Mouse (Mus musculus): ENCODE results near the gene Rassf3.
A peak's percentile ranks its signal among the peaks of the same experiment; 100 is the strongest.

The Rassf3 gene

GRCm38 (mm10) chr10:121395542-121396176, 80.5 kb downstream of the Rassf3 start:
- DNase-seq = no peak

- no peak for DNase-seq
These were observed 81.3 kb downstream of the Rassf3 start for GRCm38 (mm10) chr10:121394789-121395325.

- DNase-seq = no peak
These were observed 81.9 kb downstream of the Rassf3 start for GRCm38 (mm10) chr10:121394270-121394669.

- peak; percentile 37 for DNase-seq
These were observed 84.2 kb downstream of the Rassf3 start for GRCm38 (mm10) chr10:121391901-121392300.

- no peak for DNase-seq
These were observed 85.5 kb downstream of the Rassf3 start for GRCm38 (mm10) chr10:121390602-121391001.

- no peak for DNase-seq
These were observed 89.8 kb downstream of the Rassf3 start for GRCm38 (mm10) chr10:121386347-121386746.

- DNase-seq = no peak
These were observed 90.5 kb downstream of the Rassf3 start for GRCm38 (mm10) chr10:121385695-121386094.

- no peak for DNase-seq
These were observed 91.4 kb downstream of the Rassf3 start for GRCm38 (mm10) chr10:121384710-121385109.

GRCm38 (mm10) chr10:121381280-121381679, 94.9 kb downstream of the Rassf3 start:
- peak; percentile 48 for DNase-seq

GRCm38 (mm10) chr10:121379387-121379786, 96.8 kb downstream of the Rassf3 start:
- no peak for DNase-seq

GRCm38 (mm10) chr10:121376530-121377271, 99.4 kb downstream of the Rassf3 start:
- DNase-seq = no peak

- no peak for DNase-seq
These were observed 100.3 kb downstream of the Rassf3 start for GRCm38 (mm10) chr10:121375649-121376493.

- DNase-seq = no peak
These were observed 101.2 kb downstream of the Rassf3 start for GRCm38 (mm10) chr10:121374693-121375620.

- DNase-seq = no peak
These were observed 102.1 kb downstream of the Rassf3 start for GRCm38 (mm10) chr10:121374013-121374412.

GRCm38 (mm10) chr10:121370777-121371176, 105.4 kb downstream of the Rassf3 start:
- no peak for DNase-seq

- no peak for DNase-seq
These were observed 107.2 kb downstream of the Rassf3 start for GRCm38 (mm10) chr10:121368783-121369465.

GRCm38 (mm10) chr10:121367780-121368179, 108.4 kb downstream of the Rassf3 start:
- no peak for DNase-seq

- no peak for DNase-seq
These were observed 108.9 kb downstream of the Rassf3 start for GRCm38 (mm10) chr10:121367271-121367670.

- DNase-seq = no peak
These were observed 110.3 kb downstream of the Rassf3 start for GRCm38 (mm10) chr10:121365781-121366272.

- DNase-seq = peak; percentile 85
These were observed 111.2 kb downstream of the Rassf3 start, which contains the start of gene Gns for GRCm38 (mm10) chr10:121364801-121365564. Gns (plus strand) TSS chr10:121365090.

Measured in right cerebral cortex, adult 18-20 months (tissue).